Mouse (Mus musculus) CH12.LX (cell line): ENCODE results near the gene Nynrin. TPM values are rescaled to one million over a fixed set of nuclear protein-coding genes. Genes with fewer than 3 reads are reported as not detected.

Source experiments
- DNase-seq: peaks from one replicate; pipeline ENCODE4 v3.0.0-alpha.2; 2013; ENCODE audit errors: extremely low read depth
- H3K27ac ChIP-seq: 2 replicates; pipeline ENCODE4 v1.5.1; 2012; ENCODE audit warnings: low read depth, mild to moderate bottlenecking, control low read depth, moderate library complexity; ENCODE audit not compliant: insufficient read depth
- H3K27me3 ChIP-seq: replicated peaks from 2 replicates; pipeline ENCODE3; 2012; ENCODE audit warnings: inconsistent platforms
- H3K36me3 ChIP-seq, 2 experiments: replicated peaks in 1 of 2; 2 replicates each; pipeline versions ENCODE3 to v1.6.1; 2012; ENCODE audit warnings: inconsistent platforms in 1 of 2, low read length in 1 of 2, mild to moderate bottlenecking in 1 of 2, mixed read lengths in 1 of 2, moderate library complexity in 1 of 2; ENCODE audit not compliant: control insufficient read depth in 1 of 2, insufficient read depth in 1 of 2
- H3K4me1 ChIP-seq, 2 experiments: 2 replicates each; pipeline ENCODE4 v1.6.1; 2012; ENCODE audit warnings: inconsistent platforms in 1 of 2, moderate library complexity in 1 of 2; ENCODE audit not compliant: insufficient read depth in 2 of 2, control insufficient read depth in 1 of 2
- H3K4me2 ChIP-seq: 2 replicates; pipeline ENCODE4 v1.6.1; 2012; ENCODE audit warnings: low read depth, mild to moderate bottlenecking, control low read depth; ENCODE audit not compliant: poor library complexity, insufficient read depth, severe bottlenecking
- H3K4me3 ChIP-seq, 3 experiments: fragments of 150-350 bp in 1 of 3; sonication (generic) in 1 of 3; replicated peaks in 1 of 3; 2 replicates each; pipeline versions ENCODE3 to v1.5.1; 2011 to 2012; ENCODE audit warnings: low read depth in 2 of 3, low read length in 2 of 3, mild to moderate bottlenecking in 2 of 3, moderate library complexity in 2 of 3, control low read depth in 1 of 3, improper control_type of control experiment in 1 of 3, inconsistent platforms in 1 of 3, mixed read lengths in 1 of 3; ENCODE audit not compliant: poor library complexity in 1 of 3
- H3K79me2 ChIP-seq: replicated peaks from 2 replicates; pipeline ENCODE4 v1.6.1; 2012; ENCODE audit warnings: mild to moderate bottlenecking, moderate library complexity; ENCODE audit not compliant: control insufficient read depth, poor library complexity, insufficient read depth, severe bottlenecking; ENCODE audit errors: extremely low read depth
- H3K9ac ChIP-seq: 2 replicates; pipeline ENCODE4 v1.6.1; 2012; ENCODE audit warnings: low read depth, mild to moderate bottlenecking, control low read depth, moderate library complexity; ENCODE audit not compliant: insufficient read depth
- H3K9me3 ChIP-seq: replicated peaks from 2 replicates; pipeline ENCODE3; 2012; ENCODE audit warnings: low read length, inconsistent platforms, mixed read lengths
- BHLHE40 ChIP-seq: IDR thresholded peaks from 2 replicates; pipeline ENCODE4 v1.6.1; 2011; ENCODE audit warnings: mild to moderate bottlenecking, low read depth, low read length, improper control_type of control experiment
- CHD1 ChIP-seq: IDR thresholded peaks from 2 replicates; pipeline ENCODE4 v1.6.1; 2012; ENCODE audit warnings: low read depth, low read length, improper control_type of control experiment, inconsistent platforms
- E2F4 ChIP-seq: IDR thresholded peaks from 2 replicates; pipeline ENCODE4 v1.6.1; 2011; ENCODE audit warnings: low read depth, low read length, improper control_type of control experiment; ENCODE audit not compliant: insufficient replicate concordance
- GABPA ChIP-seq: IDR thresholded peaks from 2 replicates; pipeline ENCODE4 v1.6.1; 2012; ENCODE audit warnings: low read depth, low read length, improper control_type of control experiment, inconsistent platforms; ENCODE audit not compliant: insufficient replicate concordance
- HCFC1 ChIP-seq: IDR thresholded peaks from 2 replicates; pipeline ENCODE4 v1.6.1; 2012; ENCODE audit warnings: low read depth, mild to moderate bottlenecking, inconsistent platforms, low read length, improper control_type of control experiment
- IRF4 ChIP-seq: IDR thresholded peaks from 2 replicates; pipeline ENCODE4 v1.6.1; 2014; ENCODE audit warnings: low read depth, mild to moderate bottlenecking, inconsistent platforms, low read length, improper control_type of control experiment
- JUND ChIP-seq: conservative IDR thresholded peaks from 2 replicates; pipeline ENCODE4 v1.6.1; 2011; ENCODE audit warnings: low read depth, low read length, improper control_type of control experiment
- MYC ChIP-seq: IDR thresholded peaks from 2 replicates; pipeline ENCODE4 v1.6.1; 2011; ENCODE audit warnings: low read depth, mild to moderate bottlenecking, improper control_type of control experiment, low read length
- NRF1 ChIP-seq: IDR thresholded peaks from 2 replicates; pipeline ENCODE4 v1.6.1; 2014; ENCODE audit warnings: low read depth, mild to moderate bottlenecking, inconsistent platforms, low read length, improper control_type of control experiment, moderate library complexity
- POLR2AphosphoS2 ChIP-seq: IDR thresholded peaks from 2 replicates; pipeline ENCODE4 v1.6.1; 2011; ENCODE audit warnings: low read depth, low read length, improper control_type of control experiment
- RAD21 ChIP-seq: IDR thresholded peaks from 2 replicates; pipeline ENCODE4 v1.6.1; 2011; ENCODE audit warnings: low read depth, mild to moderate bottlenecking, low read length, improper control_type of control experiment, moderate library complexity
- RCOR1 ChIP-seq: conservative IDR thresholded peaks from 2 replicates; pipeline ENCODE4 v1.6.1; 2012; ENCODE audit warnings: low read depth, mild to moderate bottlenecking, inconsistent platforms, low read length, improper control_type of control experiment
- SIN3A ChIP-seq: IDR thresholded peaks from 2 replicates; pipeline ENCODE4 v1.6.1; 2012; ENCODE audit warnings: low read length, improper control_type of control experiment, inconsistent platforms
- SMC3 ChIP-seq: IDR thresholded peaks from 2 replicates; pipeline ENCODE4 v1.6.1; 2011; ENCODE audit warnings: low read depth, low read length, improper control_type of control experiment
- TBP ChIP-seq: conservative IDR thresholded peaks from 2 replicates; pipeline ENCODE4 v1.6.1; 2011; ENCODE audit warnings: low read depth, low read length, improper control_type of control experiment
- UBTF ChIP-seq: IDR thresholded peaks from 2 replicates; pipeline ENCODE4 v1.6.1; 2012; ENCODE audit warnings: low read depth, mild to moderate bottlenecking, inconsistent platforms, low read length, improper control_type of control experiment, moderate library complexity
- USF1 ChIP-seq: IDR thresholded peaks from 2 replicates; pipeline ENCODE4 v1.6.1; 2014; ENCODE audit warnings: low read depth, mild to moderate bottlenecking, inconsistent platforms, low read length, improper control_type of control experiment
- USF2 ChIP-seq: conservative IDR thresholded peaks from 2 replicates; pipeline ENCODE4 v1.6.1; 2011; ENCODE audit warnings: low read depth, low read length, improper control_type of control experiment
- ZNF384 ChIP-seq: IDR thresholded peaks from 2 replicates; pipeline ENCODE4 v1.6.1; 2012; ENCODE audit warnings: low read depth, low read length, improper control_type of control experiment, inconsistent platforms
- dilution Hi-C: fragments of 300-500 bp; cut with MboI; formaldehyde crosslinking; loops from 2 replicates; pipeline ENCODE4 v1.14.3; 2020; ENCODE audit warnings: low sequenced_read_pairs; ENCODE audit not compliant: extremely low pct_unique_long_range_greater_than_20kb, extremely low pct_ligation_motif_present
- in situ Hi-C: fragments of 300-500 bp; cut with MboI; formaldehyde crosslinking; loops from 3 replicates; pipeline ENCODE4 v1.14.3; 2019; ENCODE audit warnings: low sequenced_read_pairs, low pct_ligation_motif_present, low pct_unique_long_range_greater_than_20kb, mixed read lengths
- polyA plus RNA-seq: library from polyadenylated mRNA; unstranded; fragments of >175 nt; gene quantifications from 2 replicates; pipeline ENCODE4 v1.2.1, GENCODE M21; 2012; ENCODE audit warnings: low read depth; ENCODE audit not compliant: insufficient read length
- total RNA-seq, 2 experiments: library from RNA; depleted of rRNA; stranded (reverse); fragments of 300-350 nt in 1 of 2; fragments of >200 nt in 1 of 2; gene quantifications; 2 replicates each; pipeline ENCODE4 v1.2.3; 2012 to 2014

Gene Nynrin
- total and polyA plus RNA-seq, 3 experiments: under 0.01 to 0.10 TPM; not detected in 1

DNA sequence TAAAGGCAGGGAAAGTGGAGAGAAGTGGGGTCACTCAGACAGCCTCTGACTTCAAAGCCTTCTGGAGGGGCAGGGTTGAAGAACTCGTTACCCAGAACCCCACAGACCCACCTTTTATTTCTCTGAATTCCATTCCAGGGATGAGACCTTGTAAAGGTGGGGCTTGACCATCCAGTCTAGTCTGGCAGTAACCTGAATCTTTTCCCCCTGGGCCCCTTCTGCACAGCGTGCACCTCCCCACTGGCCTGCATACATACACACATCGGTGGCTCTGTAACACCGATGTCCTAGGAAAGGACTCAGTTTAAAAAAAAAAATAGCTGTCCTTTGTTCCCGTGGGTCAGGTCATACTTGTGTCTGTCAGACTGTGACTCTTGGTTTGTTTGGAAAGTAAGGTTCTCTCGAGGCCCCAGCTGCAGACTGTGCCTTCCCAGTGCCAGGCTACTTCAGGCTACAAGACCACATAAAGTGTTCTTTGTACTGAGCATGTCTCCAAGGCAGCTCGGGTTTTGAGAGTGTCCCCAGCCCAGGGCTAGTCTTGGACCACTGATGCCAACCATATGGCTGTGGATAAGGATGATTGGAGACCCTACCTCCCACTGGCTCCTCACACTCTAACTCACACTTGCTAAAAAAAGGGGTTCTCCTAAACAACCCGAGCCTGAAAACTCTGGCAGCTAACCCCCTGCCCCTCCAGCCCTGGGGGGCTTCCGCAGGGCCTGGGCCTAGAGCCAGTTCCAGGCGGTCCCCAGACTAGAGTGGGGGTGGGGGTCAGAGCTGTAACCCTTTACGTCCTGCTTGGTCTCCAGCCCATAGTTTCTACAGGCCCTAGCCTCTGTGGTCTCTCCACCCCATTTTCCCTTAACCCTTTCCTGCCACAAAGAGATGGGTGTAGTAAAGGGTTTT is 911 bp upstream of the Nynrin start:
- no peaks in the 10 kb centered on the region for H3K27me3 ChIP-seq
- in situ Hi-C loops: no loop called here
- no peaks in the 10 kb centered on the region for H3K79me2 ChIP-seq
- no peak overlapping the region for H3K9ac ChIP-seq
- H3K9me3 ChIP-seq: no peaks in the 10 kb centered on the region
- no peak overlapping the region for H3K4me3 ChIP-seq
- no peak for DNase-seq
- H3K27ac ChIP-seq: no peak overlapping the region
- no peak overlapping the region for H3K4me2 ChIP-seq
- peaks cover 9 to 31% of the 10 kb centered on the region in 2 experiments for H3K4me1 ChIP-seq
- no peaks in the 10 kb centered on the region for H3K36me3 ChIP-seq
- TF ChIP-seq RCOR1: no peak
- TF ChIP-seq RAD21: no peak
- no peak for TF ChIP-seq ZNF384
- TF ChIP-seq UBTF: no peak
- no peak for TF ChIP-seq JUND
- dilution Hi-C loops: no loop called here

DNA sequence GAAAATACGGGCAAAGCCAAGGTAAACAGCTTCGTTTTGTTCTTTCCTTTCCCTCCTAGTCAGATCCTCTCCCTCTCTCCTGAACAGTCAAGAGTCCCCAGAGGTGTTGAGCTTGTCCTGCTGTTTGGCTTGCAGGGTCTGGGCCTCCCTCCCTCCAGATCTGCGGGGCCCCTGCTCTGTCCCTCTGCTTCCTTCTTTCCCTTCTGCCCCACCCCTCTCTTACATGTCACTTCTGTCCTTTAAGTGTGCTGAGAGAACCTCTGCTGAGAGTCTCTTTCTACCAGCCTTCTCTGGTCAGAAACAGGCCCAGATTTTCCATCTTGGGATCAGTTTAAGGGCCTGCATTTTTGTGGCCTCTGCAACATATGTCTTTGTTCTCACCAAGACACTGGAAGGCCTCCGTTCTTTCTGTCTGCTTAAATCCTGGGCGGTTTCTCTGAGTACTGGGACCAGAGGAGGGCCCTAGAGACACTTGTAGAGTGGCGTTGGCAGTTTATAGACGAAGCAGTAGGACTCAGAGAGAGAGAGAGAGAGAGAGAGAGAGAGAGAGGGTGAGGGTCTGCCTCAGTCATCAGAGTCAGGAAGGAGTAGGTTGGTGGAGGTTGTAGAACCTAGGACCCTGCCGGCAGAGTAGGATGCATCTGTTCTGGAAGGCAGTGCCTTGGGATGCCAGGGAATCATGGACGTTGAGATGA is 743 bp downstream of the Nynrin start:
- no peaks in the 10 kb centered on the region for H3K36me3 ChIP-seq
- dilution Hi-C loops: no loop called here
- no peaks in the 10 kb centered on the region for H3K27me3 ChIP-seq
- TF ChIP-seq HCFC1 (no peak), SIN3A (no peak), RCOR1 (no peak), SMC3 (no peak), TBP (no peak), GABPA (no peak), MYC (no peak), NRF1 (no peak), UBTF (no peak), USF1 (no peak), CHD1 (no peak), E2F4 (no peak), IRF4 (no peak), POLR2AphosphoS2 (no peak), BHLHE40 (no peak), USF2 (no peak)
- TF ChIP-seq, all 38 proteins: peak for 0
- Histone ChIP-seq H3K4me1 (peaks cover 9 to 31% of the 10 kb centered on the region in 2 experiments), H3K4me2 (no peak overlapping the region), H3K9ac (no peak overlapping the region), H3K79me2 (no peaks in the 10 kb centered on the region), H3K27ac (no peak overlapping the region), H3K9me3 (no peaks in the 10 kb centered on the region), H3K4me3 (no peak overlapping the region)
- no peak for DNase-seq
- in situ Hi-C loops: no loop called here
